8 mouse cellular contexts compared by ENCODE assay signal in genomic region chr2:18392331-18393021, GRCm38 (mm10). TPM values are rescaled to one million over a fixed set of nuclear protein-coding genes. Genes with fewer than 3 reads are reported as not detected.
DNase-seq lines count a peak whose midpoint lies in the region; ATAC-seq lines count a peak whose summit lies in the region.

Gene Dnajc1, minus strand, starts transcription at chr2:18392830.

- H3K4me3 ChIP-seq in hindbrain, embryonic 14.5 days (replicated peaks; ENCODE audit: low read length), result peak within 1 kb of the TSS; percentile 82

- under 1% methylated on average over 54 of the region's 69 CpGs for WGBS in hindbrain, embryonic 14.5 days

- peak within 1 kb of the TSS; percentile 79 for H3K9ac ChIP-seq in hindbrain, embryonic 14.5 days

- H3K4me1 ChIP-seq in hindbrain, embryonic 14.5 days (replicated peaks; ENCODE audit: control insufficient read depth, insufficient read depth, low read length), result peaks cover 20% of the 10 kb centered on the region

- peak within 1 kb of the TSS; percentile 86 for H3K4me2 ChIP-seq in hindbrain, embryonic 14.5 days (replicated peaks)

- H3K27ac ChIP-seq in hindbrain, embryonic 14.5 days, result peak within 1 kb of the TSS; percentile 96

- no peaks in the 10 kb centered on the region for H3K27me3 ChIP-seq in hindbrain, embryonic 14.5 days (ENCODE audit: control insufficient read depth, insufficient read depth, low read length)

- peaks cover 5% of the 10 kb centered on the region; the same call in 1 of the 2 replicates for H3K9me3 ChIP-seq in hindbrain, embryonic 14.5 days (ENCODE audit: control insufficient read depth, low read length)

- no peaks in the 10 kb centered on the region for H3K36me3 ChIP-seq in hindbrain, embryonic 14.5 days (replicated peaks; ENCODE audit: control insufficient read depth, insufficient read depth)

- DNase-seq in R1 (ENCODE audit: low read depth, low spot score), result peak; percentile 98
- peak; percentile 90 to 93 for DNase-seq in cerebellum, postnatal 25 days
- peak; percentile 65 to 79 for DNase-seq in frontal cortex, postnatal 25 days (ENCODE audit: low spot score in 2 of 2)
- peak; percentile 94 for DNase-seq in hindbrain, embryonic 14.5 days (ENCODE audit: low spot score)
- peak; percentile 83 to 87 for DNase-seq in layer of hippocampus, postnatal 36 days
- peak; percentile 92 for DNase-seq in lung, postnatal 36 days
- peak; percentile 98 for DNase-seq in retina, postnatal 1 day
- DNase-seq in urinary bladder, adult 18-20 months (ENCODE audit: low spot score in 2 of 2), result peak; percentile 80 to 86

- peak; percentile 100 for ATAC-seq in hindbrain, embryonic 14.5 days (ENCODE audit: low FRiP score)

RNA-seq across cellular contexts. Expression of gene Dnajc1, which starts in this region (rescaled TPM):
- 16.8 and 20.9 TPM in 2 replicates for polyA plus RNA-seq in hindbrain, embryonic 14.5 days (2014; fragmentation: Nextera tagmentation; extraction: Ambion mirVana)
- total RNA-seq in layer of hippocampus, postnatal 36 days (2021), result 10 to 100 TPM; 27.4 to 31.1 TPM

Comparison
In these comparisons a context has a peak if more than half of its experiments do, and no peak if none do; other contexts are left out.
1. Peak in every context shown above with its lines: DNase-seq, ATAC-seq, H3K4me3 ChIP-seq and H3K27ac ChIP-seq.